Mouse (Mus musculus) lung, postnatal 0 days (tissue): ENCODE results near the gene Hcst.

Experiments used
- CTCF ChIP-seq: IDR thresholded peaks from 2 replicates; pipeline ENCODE4 v1.5.1; 2016; ENCODE audit warnings: antibody characterized with exemption, mild to moderate bottlenecking
- EP300 ChIP-seq: IDR thresholded peaks from 2 replicates; pipeline ENCODE4 v1.6.1; 2016; ENCODE audit warnings: antibody characterized with exemption, mild to moderate bottlenecking, control low read depth

GRCm38 (mm10) chr7:30456911-30457628 lies 37.4 kb upstream of the Hcst start:
- TF ChIP-seq CTCF, result no peak
- no peak for TF ChIP-seq EP300
